Mouse (Mus musculus): ENCODE results near the gene Taar8b.

- TF ChIP-seq EP300 (IDR thresholded peaks at IDR 0.05; ENCODE audit: low read depth) (no peak), CTCF (IDR thresholded peaks at IDR 0.05; ENCODE audit: low read depth) (no peak)
Observed at GRCm38 (mm10) chr10:24133132-24133531, 41.0 kb upstream of the Taar8b start.

Data from liver, postnatal 0 days (tissue).